Mouse (Mus musculus): ENCODE data around the gene Chn1. TPM values are rescaled to one million over a fixed set of nuclear protein-coding genes. Genes with fewer than 3 reads are reported as not detected.

Chn1 gene
- total RNA-seq, 2 experiments from 2014 or later, result 33.2 to 33.8 TPM

DNA sequence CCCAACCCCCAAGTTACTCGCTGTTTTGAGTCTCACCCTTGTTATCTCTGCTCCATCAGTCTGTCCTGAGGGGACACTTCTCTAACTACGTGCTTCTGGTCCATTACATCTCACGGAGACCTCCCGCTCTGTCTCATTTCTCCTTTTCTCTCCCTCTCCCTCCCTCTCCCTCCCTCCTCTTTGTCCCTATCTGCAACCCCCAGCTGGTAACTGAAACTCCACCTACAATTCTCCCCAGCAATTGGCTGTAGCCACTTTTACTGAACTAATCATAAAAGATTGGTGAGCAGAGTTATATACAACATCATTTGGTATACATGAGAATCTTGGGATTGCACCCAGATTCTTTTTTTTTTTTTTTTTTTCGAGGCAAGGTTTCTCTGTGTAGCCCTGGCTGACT, 16.1 kb downstream of the Chn1 start:
- intact Hi-C loops (cut with DNase I), result no loop called here
- DNase-seq, result no peak

DNA sequence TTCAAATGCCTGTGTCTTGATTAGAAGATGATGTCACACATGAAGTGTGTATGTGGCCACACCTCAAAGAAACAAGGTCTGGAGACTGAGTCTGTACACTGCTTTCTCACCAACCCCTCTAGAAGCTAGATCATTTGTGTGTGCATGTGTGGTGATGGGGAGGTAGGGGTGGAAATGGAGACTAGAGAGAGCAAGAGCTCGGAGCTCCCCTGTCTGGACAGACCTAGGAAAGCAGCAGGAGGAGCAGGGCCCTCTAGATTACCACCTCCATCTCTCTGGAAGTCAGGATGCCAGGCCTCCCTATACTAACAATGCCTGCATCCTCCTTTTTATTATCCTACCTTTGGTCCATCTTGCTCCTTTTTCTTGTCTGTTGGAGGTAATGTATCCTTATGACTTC, 27.8 kb downstream of the Chn1 start:
- intact Hi-C loops (cut with DNase I), result loop anchor here (5.0 kb wide), 1 partner anchor 165 kb away; the partner anchor contains the start of gene Chrna1

DNA sequence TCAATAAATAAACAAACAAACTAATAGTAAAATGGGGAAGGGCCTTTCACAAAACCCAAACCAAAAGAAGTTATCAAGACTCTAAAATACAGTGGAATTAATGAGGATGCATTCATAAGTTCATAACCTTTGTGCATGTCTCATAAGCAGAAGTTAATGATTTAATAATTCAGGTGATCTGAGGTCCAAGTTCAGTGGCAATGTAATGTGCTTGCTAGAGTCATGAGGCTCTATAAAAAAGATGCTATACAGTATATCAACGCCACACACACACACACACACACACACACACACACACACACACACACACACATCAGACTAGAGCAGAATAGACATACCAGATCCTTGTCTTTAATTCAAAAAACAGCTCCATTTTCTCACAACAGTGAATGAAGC, 28.8 kb downstream of the Chn1 start:
- intact Hi-C loops (cut with DNase I), result loop anchor here (5.0 kb wide), 1 partner anchor 164 kb away; the partner anchor contains the start of gene Chrna1
- DNase-seq, result no peak

More for the DNA sequence above, 27.8 kb downstream of the Chn1 start:
- DNase-seq, result no peak

- peak in 1 of 2 experiments; percentile 14 for DNase-seq
- intact Hi-C loops (cut with DNase I), result loop anchor here (5.0 kb wide), 1 partner anchor 164 kb away; the partner anchor contains the start of gene Chrna1
These were observed 29.3 kb downstream of the Chn1 start for GRCm38 (mm10) chr2:73745647-73746374.

GRCm38 (mm10) chr2:73741286-73741685, 33.9 kb downstream of the Chn1 start:
- DNase-seq, result no peak
- intact Hi-C loops (cut with DNase I), result no loop called here

DNA sequence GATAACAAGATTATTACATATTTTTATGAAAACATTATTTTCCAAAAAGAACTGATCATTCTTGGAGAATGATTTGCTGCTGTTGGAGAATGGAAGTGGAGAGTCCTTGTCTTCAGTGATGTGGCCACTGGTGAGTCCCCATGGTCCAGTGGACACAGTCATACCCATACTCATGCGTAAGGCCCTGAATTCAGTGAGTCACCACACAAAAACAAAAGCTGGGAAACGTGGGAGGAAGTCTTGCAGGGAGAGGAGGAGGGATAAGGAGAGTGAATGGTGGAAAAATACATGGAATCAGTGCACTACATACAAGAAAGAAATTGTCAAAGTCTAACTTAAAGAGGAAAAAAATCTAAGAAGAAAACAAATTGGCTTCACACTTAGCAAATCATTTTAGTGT, 47.3 kb downstream of the Chn1 start:
- intact Hi-C loops (cut with DNase I), result no loop called here
- no peak for DNase-seq

DNA sequence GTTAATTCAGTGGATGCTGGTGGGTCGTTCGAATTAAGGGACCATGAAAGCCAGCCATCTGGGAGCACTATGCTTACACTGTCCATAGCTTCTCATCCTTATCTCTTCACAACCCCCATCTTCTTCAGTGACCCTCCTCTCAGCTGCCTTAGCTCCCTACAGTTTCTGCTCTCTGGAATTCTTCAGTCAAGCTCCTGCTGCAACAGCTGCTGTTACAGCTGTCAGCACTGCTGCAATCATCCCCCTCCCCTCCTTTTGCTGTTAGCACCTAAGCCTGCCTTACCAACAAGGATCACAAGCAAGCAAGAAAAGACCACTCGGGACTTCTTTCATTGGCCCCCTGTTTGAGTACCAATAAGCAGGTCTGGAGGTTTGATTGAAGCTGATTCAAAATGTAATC, 50.2 kb downstream of the Chn1 start:
- DNase-seq, result no peak
- intact Hi-C loops (cut with DNase I), result no loop called here

DNA sequence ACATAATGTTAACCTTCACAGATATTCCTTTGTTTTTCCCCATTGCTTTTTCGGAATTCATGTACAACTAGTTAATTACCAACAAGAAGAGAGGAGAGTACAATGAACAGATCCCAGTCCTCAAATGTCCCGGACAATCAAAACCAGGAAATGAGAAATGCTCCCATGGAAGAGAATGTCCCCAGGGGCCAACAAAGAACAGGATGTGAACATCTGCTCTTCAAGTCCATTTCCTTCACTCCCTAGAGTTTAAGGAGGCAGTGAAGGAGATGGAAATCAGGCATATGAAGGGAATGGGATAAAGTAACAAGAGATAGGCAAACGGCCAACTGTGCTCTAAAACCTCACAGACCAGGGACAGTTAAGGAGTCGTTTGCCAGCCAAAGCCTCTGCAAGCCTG, 53.3 kb downstream of the Chn1 start:
- intact Hi-C loops (cut with DNase I), result no loop called here
- peak; percentile 12 to 39 for DNase-seq

DNA sequence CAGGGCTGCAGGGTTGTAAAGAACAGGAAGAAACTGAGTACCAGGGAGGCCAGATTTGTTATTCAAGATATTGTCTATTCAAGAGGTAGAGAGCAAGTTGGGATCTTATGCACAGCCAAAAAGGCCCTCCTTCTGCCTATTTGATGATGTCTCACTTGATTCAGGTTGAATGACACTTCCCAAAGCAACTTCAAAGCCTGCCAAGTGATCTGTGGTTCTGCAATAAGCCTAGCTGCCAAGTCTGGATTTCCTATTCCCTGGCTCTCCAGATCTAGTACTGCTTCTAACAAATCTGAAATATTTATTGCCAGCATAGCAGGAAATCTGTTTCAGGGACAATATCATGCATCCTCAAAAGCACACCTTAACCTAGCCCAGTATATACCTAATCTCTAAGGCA, 62.7 kb downstream of the Chn1 start:
- intact Hi-C loops (cut with DNase I), result no loop called here
- no peak for DNase-seq

- no peak for DNase-seq
- intact Hi-C loops (cut with DNase I), result no loop called here
These were observed 82.1 kb downstream of the Chn1 start for GRCm38 (mm10) chr2:73693045-73693444.

- no peak for DNase-seq
- intact Hi-C loops (cut with DNase I), result no loop called here
These were observed 84.2 kb downstream of the Chn1 start for GRCm38 (mm10) chr2:73690783-73691604.

DNA sequence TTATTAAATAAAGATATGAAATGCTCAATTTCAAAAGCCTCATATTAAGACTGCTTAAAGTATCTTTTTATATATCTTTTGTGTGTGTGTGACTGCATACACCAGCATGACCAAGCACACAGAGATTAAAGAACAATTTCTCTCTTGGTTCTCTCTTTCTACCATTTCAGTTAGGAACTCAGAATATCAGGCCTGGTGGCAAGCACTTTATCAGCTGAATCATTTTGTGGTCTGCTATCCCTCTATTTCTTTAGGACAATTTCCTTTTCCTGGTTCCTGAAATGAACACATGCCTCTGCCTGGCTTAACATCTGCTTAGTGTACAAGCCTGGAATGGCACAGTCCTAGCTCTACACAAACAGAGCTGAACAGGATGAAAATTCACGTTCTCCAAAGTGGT, 92.6 kb downstream of the Chn1 start:
- intact Hi-C loops (cut with DNase I), result no loop called here
- no peak for DNase-seq

DNA sequence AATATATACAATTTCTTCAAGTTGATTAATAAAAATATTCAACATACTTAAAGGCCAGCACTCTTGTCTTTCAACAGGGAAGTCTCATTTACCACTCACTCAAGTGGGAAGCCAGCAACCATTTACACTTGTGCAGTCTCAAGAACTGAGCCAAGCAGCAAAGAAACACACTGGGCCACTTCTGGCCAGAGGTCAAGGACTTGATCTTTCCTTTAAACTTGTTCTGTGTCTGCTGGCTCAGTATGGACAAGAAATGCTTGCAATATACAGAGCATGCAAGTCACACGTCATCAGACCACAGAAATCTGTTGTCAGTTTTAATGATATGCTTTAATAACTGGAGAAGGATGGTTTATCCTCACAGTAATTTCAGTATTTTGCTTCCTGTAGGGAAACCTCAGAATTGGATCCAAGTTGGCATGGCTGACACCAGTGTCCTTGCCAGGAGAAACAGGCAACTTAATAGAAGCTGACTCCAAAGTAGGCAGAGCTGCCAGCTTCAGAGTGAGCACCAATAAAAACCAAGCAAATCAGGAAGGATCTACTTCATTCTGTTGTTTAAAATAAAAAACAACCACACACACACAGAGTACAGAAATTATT, 94.6 kb downstream of the Chn1 start:
- intact Hi-C loops (cut with DNase I), result no loop called here
- DNase-seq, result no peak

- intact Hi-C loops (cut with DNase I), result no loop called here
- DNase-seq, result peak in 1 of 2 experiments; percentile 19
These were observed 106.5 kb downstream of the Chn1 start for GRCm38 (mm10) chr2:73668608-73669007.

DNA sequence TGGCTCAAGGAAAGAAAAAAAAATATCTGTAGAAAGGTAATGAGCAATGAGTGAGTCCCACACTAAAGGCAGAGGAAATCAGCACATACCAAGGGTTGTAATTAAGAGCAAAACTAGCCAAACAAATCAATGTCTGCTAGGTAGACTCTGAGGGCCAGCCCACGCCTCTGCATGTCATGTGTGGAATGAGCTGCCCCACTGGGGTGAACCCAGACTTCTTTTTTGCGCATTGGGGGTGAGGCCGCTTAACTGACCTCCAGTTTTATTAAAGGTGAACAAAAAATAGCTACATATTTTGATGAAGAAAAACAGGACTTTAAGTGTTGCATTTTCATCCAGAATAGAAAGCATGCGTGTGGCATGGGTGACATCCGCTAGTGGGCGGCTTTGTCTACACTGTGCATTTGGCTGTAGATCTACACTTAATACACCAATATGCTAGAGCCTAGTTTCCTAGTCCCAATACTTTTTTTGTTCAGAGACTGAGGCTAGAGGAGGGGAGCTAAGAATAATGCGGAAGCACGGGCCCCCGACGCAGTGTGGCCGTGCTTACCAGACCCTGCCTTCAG, 114.5 kb downstream of the Chn1 start:
- DNase-seq, result no peak

DNA sequence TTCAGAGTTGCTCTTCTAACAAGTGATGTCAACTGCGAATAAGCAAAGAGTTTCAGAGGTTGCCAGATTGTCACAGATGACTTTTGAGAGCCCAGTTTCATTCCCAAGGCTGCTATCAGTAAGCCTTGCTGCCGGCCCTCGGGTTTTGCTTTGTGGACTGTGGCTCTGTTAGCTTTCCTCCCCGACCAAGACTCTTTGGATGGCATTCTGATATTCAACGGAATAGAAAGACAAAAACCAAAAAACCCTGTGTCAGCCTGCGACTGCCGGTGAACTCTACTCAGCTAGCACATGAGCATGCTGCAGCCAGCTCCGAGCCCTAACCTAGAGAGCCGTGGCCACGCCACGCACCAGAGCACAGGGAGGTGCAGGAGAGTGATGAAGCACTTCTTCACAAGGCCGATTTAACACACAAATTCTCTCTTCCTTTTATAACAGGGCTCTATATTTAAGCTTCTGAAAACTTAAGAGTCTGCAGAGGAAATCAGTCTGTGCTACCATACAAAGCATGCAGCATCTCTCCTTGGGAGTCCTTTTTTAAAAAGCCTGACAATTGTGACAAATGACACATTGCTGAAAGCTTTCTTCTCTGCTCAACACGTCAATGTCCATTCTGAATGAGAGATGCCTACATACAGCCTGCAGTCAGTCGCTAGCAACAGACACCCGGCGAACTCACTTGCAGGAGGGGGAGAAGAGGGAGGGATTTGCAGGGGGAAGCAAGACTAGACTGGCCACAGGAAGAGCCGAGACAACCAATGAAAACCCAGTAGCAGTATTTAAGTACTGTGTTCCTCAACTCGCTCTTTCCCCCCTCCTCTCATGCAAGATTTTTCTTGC, 115.2 kb downstream of the Chn1 start:
- intact Hi-C loops (cut with DNase I), result no loop called here
- peak in 1 of 2 experiments; percentile 21 for DNase-seq

More for the DNA sequence above, 114.5 kb downstream of the Chn1 start:
- intact Hi-C loops (cut with DNase I), result no loop called here

GRCm38 (mm10) chr2:73659041-73659440, 116.1 kb downstream of the Chn1 start:
- intact Hi-C loops (cut with DNase I), result no loop called here
- no peak for DNase-seq

DNA sequence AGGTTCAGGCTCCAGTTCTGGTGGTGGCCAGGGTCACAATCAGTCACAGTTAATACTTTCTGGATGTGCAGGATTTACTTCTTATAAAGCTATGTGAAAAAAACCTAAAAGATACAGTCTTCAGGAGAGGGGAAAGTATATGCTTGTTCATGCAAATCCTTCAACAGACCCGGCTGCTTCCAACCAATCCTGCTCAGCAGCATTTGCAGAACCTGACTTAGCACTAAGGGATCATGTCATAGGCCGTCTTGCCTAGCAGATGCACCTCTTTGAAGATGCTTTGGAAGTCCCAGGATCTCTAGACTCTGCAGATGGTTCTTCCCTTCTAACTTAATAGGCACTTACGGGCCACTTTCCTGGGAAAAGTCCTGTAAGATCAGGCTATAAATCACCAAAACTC, 117.2 kb downstream of the Chn1 start:
- intact Hi-C loops (cut with DNase I), result no loop called here
- no peak for DNase-seq

GRCm38 (mm10) chr2:73657151-73657550, 118.0 kb downstream of the Chn1 start:
- intact Hi-C loops (cut with DNase I), result no loop called here
- DNase-seq, result peak; percentile 16 to 35

DNA sequence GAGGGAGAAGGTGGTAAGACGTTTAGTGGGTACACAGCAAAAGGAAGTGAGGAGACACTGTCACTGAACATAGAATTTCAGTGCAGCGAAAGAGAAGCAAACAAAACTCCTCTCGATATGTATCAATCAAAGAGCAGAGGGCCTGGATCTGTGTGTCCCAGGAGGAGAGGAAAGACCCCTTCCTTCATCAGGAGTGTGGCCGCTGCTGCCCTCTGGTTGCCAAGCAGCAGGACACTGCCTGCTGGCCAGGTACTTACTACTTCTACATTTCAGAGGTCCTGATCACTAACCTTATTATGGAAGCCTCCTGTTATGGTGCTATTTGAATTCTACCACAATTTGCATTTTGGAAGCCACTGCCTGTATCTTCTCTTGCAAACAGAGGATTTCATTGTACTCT, 119.5 kb downstream of the Chn1 start:
- no peak for DNase-seq
- intact Hi-C loops (cut with DNase I), result no loop called here
